Mouse (Mus musculus): ENCODE measurements around the gene Hnrnpl. TPM values are rescaled to one million over a fixed set of nuclear protein-coding genes. Genes with fewer than 3 reads are reported as not detected.

The Hnrnpl gene
- polyA plus RNA-seq, 1 experiment: 244 TPM

DNA sequence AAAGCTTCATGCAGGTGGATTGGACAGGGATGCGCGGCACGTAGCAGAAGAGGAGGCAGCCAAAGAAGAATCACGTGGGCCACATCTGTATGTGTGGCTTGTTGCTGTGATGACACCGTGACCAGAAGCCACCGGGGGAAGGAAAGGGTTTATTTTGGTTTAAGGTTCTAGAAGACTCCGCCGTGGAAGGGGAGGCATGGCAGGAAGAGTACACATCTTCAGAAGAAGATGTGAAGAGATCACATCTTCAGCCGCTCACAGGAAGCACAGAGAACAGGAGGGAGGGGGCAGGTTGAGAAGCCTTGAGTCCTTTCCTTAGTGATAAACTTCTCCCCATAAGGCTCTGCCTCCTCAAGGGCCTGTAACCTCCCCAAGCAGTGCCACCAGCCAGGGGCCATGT is 8.3 kb upstream of the Hnrnpl start:
- no peak for DNase-seq
- H3K4me1 ChIP-seq (ENCODE audit: control insufficient read depth, insufficient read depth, low read length): peaks cover 25% of the 10 kb centered on the region
- 87% methylated on average over 9 of the region's 9 CpGs for WGBS
- no peak overlapping the region for H3K4me3 ChIP-seq (replicated peaks; ENCODE audit: extremely low read depth, low read depth, low read length)
- no peak for TF ChIP-seq POLR2A (IDR thresholded peaks at IDR 0.05; ENCODE audit: borderline replicate concordance, extremely low read depth, low read depth, low read length)
- TF ChIP-seq CTCF (IDR thresholded peaks at IDR 0.05; ENCODE audit: insufficient read depth, low read length): no peak

DNA sequence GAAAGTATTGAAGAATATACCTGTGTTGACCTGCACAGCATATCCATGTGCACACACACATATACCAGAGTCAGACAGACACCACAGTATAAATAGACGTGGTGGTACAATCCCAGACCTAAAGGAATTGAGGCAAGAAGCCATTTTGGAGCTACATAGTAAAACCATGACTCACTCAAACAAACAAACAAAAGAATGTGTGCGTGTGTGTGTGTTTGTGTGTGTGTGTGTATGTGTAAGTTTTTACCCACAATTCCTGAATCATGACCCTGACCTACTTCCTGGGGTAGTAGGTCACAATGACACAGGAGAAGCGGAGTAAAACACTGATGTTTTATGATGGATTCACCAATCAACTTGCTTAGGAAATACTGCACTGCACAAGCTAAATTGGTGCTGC is 6.9 kb upstream of the Hnrnpl start:
- DNase-seq: no peak
- no peak for TF ChIP-seq CTCF (IDR thresholded peaks at IDR 0.05; ENCODE audit: insufficient read depth, low read length)
- no peak for TF ChIP-seq POLR2A (IDR thresholded peaks at IDR 0.05; ENCODE audit: borderline replicate concordance, extremely low read depth, low read depth, low read length)
- Histone ChIP-seq H3K4me3 (replicated peaks; ENCODE audit: extremely low read depth, low read depth, low read length) (no peak overlapping the region), H3K4me1 (ENCODE audit: control insufficient read depth, insufficient read depth, low read length) (peaks cover 23% of the 10 kb centered on the region)
- WGBS: 28% methylated on average over 3 of the region's 3 CpGs

DNA sequence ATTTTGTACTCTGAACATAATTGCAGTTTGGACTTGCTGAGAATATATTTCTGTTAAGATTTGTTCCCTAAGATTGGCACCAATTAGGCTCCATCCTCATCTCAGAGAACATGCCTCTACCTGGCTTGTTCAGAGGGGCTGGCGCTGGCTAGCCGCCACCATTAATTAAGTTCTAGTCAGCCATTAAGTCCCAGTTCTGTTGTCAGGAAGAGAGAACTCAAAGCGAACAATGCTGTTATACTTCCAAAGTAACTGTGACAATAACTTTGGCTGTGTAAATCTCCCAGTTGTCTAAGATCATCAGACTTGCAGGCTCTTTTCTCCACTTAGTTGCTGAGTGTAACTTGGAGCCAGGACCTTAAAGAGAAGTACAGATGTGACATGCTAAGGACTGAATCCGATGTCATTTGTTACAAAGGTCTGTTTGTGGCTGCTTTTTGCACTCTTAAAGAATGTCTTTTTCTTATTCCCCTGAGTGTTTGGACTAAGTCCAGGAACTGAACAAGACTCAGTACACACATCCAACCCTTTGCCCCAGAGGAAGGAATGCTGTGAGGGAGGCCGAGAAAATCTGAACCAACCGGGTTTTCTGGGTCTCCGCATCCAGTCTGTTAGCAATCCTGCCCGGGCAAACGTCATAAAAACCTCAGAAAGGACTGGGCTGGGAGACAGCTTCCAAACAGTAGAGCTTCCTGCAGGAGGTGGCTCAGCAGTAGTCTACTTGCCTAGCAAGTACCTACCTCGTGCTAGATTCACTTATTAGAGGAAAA is 6.3 kb upstream of the Hnrnpl start:
- DNase-seq: peak; percentile 64
- WGBS: 17% methylated on average over 10 of the region's 10 CpGs
- H3K4me1 ChIP-seq (ENCODE audit: control insufficient read depth, insufficient read depth, low read length): peaks cover 18% of the 10 kb centered on the region
- no peak for TF ChIP-seq POLR2A (IDR thresholded peaks at IDR 0.05; ENCODE audit: borderline replicate concordance, extremely low read depth, low read depth, low read length)
- TF ChIP-seq CTCF (IDR thresholded peaks at IDR 0.05; ENCODE audit: insufficient read depth, low read length): no peak
- H3K4me3 ChIP-seq (replicated peaks; ENCODE audit: extremely low read depth, low read depth, low read length): no peak overlapping the region

DNA sequence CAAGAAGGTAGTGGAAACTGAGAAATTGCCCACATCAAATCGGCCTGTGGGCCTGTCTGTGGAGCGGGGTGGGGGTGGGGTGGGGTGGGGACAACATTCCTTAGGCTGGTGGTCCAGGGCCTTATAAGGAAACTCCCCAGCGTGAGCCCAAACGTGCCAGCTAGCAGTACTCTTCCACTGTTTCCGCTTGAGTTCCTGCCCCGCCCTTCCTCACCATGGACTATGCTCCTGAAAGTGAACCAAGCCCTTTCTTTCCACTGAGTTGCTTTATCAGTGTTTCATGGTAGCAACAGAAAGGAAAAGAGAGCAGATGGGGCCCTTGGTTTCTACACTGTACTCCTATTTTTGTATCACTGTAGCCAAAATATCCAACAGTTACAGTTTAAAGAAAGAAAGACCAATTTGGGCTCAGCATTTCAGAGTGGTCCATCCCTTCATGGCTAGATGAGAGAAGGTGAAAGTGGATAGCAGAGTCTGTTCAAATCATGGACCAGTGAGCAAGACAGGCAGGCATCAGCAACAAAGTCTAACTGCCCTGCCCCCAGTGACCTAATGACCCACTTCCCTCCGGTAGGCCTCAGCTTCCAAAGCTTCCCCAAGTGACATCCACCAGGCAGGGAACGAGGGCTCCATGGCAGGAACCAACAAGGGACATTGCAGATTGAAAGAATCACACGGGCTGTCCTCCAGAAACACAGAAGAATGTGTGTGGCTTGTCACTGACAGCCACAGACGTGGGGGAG is 5.3 kb upstream of the Hnrnpl start:
- peaks cover 18% of the 10 kb centered on the region for H3K4me1 ChIP-seq (ENCODE audit: control insufficient read depth, insufficient read depth, low read length)
- DNase-seq: no peak
- no peak overlapping the region for H3K4me3 ChIP-seq (replicated peaks; ENCODE audit: extremely low read depth, low read depth, low read length)
- WGBS: 12% methylated on average over 10 of the region's 10 CpGs
- TF ChIP-seq CTCF (IDR thresholded peaks at IDR 0.05; ENCODE audit: insufficient read depth, low read length): no peak
- no peak for TF ChIP-seq POLR2A (IDR thresholded peaks at IDR 0.05; ENCODE audit: borderline replicate concordance, extremely low read depth, low read depth, low read length)

DNA sequence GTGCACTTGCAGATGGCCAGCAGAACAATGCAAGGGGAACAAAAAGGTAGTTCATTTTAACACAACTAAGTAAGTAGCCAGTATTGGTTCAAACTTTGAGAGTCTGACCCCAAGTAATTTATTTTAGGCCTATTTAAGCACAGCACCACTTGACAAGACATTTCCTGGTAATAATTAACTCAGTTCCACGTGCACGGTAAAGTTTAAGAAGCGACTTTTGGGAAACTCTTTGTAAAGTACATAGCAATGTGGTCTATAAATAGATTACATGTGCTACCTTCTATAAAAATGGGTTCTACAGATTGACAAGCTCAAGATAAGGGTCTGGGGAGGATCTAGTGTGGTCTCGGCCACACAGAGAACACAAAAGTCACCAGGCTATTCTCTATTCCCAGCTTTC is 4.6 kb upstream of the Hnrnpl start:
- DNase-seq: no peak
- Histone ChIP-seq H3K4me3 (replicated peaks; ENCODE audit: extremely low read depth, low read depth, low read length) (no peak overlapping the region), H3K4me1 (ENCODE audit: control insufficient read depth, insufficient read depth, low read length) (peaks cover 21% of the 10 kb centered on the region)
- TF ChIP-seq CTCF (IDR thresholded peaks at IDR 0.05; ENCODE audit: insufficient read depth, low read length) (no peak), POLR2A (IDR thresholded peaks at IDR 0.05; ENCODE audit: borderline replicate concordance, extremely low read depth, low read depth, low read length) (no peak)
- 45% methylated on average over 4 of the region's 4 CpGs for WGBS

DNA sequence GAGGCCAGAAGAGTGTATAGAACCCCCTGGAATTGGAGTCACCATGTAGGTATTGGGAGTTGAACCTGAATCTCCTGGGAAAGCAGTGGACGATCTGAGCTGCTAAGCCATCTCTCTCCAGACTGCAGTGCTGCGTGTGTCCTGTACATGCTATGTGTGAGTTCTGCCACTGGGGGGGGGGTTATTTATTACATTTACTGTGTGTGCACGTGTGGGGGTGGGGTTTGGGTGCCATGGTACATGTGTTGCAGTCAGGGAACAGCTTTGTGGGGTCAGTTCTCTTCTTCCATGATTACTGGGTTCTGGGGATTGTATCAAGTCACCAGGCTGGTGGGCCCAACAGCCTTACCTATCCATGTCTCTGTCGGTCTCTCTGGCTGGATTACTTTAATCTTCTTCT is 1.5 kb upstream of the Hnrnpl start:
- WGBS: 53% methylated on average over 4 of the region's 4 CpGs
- peaks cover 22% of the 10 kb centered on the region for H3K4me1 ChIP-seq (ENCODE audit: control insufficient read depth, insufficient read depth, low read length)
- no peak overlapping the region for H3K4me3 ChIP-seq (replicated peaks; ENCODE audit: extremely low read depth, low read depth, low read length)
- TF ChIP-seq CTCF (IDR thresholded peaks at IDR 0.05; ENCODE audit: insufficient read depth, low read length): no peak
- TF ChIP-seq POLR2A (IDR thresholded peaks at IDR 0.05; ENCODE audit: borderline replicate concordance, extremely low read depth, low read depth, low read length): no peak
- DNase-seq: no peak

DNA sequence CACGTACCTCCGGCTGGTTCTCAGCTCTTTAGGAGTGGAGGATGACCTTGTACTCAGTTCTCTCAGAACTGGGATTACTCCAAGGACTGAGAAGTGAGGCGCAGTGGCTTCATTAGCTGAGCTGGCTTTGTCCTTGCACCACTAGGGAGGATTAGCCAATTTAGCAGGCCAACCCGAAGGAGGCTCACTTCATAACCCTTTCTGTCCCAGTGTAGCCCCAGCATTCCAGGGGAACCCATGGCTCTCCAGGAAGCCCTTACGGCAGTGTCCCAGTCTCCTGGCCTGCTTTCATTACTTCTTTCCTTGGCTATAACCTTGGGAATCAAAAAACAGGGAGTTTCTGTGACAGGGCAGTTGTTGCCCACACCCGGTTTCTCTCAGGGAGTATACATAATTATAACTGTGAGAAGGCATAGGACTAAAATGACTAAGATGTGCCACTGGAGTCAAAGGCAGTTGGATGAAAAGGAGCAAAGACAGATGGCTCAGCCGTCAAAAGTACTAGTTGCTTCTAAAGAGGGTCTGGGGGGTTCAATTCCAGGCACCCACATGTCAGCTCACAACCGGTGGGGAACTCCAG is 610 bp upstream of the Hnrnpl start:
- peak; percentile 48 for DNase-seq
- Histone ChIP-seq H3K4me3 (replicated peaks; ENCODE audit: extremely low read depth, low read depth, low read length) (peak overlapping the region; percentile 90), H3K4me1 (ENCODE audit: control insufficient read depth, insufficient read depth, low read length) (peaks cover 23% of the 10 kb centered on the region)
- TF ChIP-seq CTCF (IDR thresholded peaks at IDR 0.05; ENCODE audit: insufficient read depth, low read length) (no peak), POLR2A (IDR thresholded peaks at IDR 0.05; ENCODE audit: borderline replicate concordance, extremely low read depth, low read depth, low read length) (0 out of 2 replicates have a peak, but pooled peaks have one; percentile 15)
- WGBS: 37% methylated on average over 7 of the region's 8 CpGs

DNA sequence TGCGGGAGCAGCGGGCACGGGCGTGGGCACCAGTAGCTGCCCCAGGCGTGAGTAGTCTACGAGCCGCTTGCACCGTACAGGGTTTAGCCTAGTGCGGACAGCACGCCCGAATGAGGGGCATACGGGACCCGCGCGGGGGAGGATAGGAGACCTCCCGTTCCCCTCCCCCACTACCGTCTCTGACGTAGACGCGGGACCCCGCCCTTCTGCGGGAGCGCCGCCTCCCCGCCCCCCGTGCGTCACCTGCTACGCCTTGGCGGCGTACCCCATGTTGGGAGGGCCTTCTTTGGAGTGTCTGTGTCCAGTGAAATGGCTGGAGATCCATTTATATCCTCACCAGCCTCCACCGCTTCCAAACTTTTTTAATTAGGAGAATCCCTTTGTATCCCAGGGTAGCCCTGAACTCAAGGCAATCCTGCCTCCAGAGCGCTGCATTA is 634 bp downstream of the Hnrnpl start:
- WGBS: under 1% methylated on average over 32 of the region's 32 CpGs
- peak; percentile 96 for DNase-seq
- TF ChIP-seq POLR2A (IDR thresholded peaks at IDR 0.05; ENCODE audit: borderline replicate concordance, extremely low read depth, low read depth, low read length) (peak; percentile 85; the same call in 1 of the 2 replicates), CTCF (IDR thresholded peaks at IDR 0.05; ENCODE audit: insufficient read depth, low read length) (no peak)
- Histone ChIP-seq H3K4me1 (ENCODE audit: control insufficient read depth, insufficient read depth, low read length) (peaks cover 24% of the 10 kb centered on the region), H3K4me3 (replicated peaks; ENCODE audit: extremely low read depth, low read depth, low read length) (peak overlapping the region; percentile 90)

DNA sequence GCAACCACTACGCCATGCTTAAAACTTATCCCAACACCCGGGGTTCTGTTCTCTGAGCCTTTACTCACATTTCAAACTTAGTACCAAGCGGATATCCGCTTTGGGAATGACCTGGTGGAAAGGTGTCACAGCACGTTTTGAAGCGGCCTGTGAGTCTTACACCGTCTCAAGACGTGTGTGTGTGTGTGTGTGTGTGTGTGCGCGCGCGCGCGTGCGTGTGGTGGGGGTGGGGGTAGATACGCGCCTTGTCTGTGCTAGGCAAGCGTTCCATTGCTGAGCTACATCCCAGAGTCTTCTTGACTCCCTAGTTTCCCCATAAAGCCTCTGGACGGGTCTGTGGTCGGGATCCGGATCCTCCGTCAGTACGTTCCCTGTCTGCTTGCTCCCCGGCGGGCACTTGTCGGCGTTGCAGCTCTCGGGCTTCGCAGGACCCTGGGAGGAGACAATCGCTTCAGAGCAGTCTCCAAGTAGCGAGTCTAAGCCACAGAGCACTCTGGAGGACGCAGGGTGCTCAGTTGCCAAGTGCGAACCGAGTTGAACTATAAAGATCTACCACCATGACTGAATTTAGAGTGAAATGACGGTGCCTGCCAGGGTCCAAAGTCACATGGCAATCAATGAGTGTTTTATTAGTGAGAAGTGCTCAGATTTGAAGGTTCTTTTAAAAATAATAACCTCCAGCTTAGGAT is 1.2 kb downstream of the Hnrnpl start:
- under 1% methylated on average over 35 of the region's 35 CpGs for WGBS
- TF ChIP-seq POLR2A (IDR thresholded peaks at IDR 0.05; ENCODE audit: borderline replicate concordance, extremely low read depth, low read depth, low read length) (peak; percentile 53; the same call in 1 of the 2 replicates), CTCF (IDR thresholded peaks at IDR 0.05; ENCODE audit: insufficient read depth, low read length) (no peak)
- peak; percentile 70 for DNase-seq
- H3K4me1 ChIP-seq (ENCODE audit: control insufficient read depth, insufficient read depth, low read length): peaks cover 22% of the 10 kb centered on the region
- H3K4me3 ChIP-seq (replicated peaks; ENCODE audit: extremely low read depth, low read depth, low read length): peak overlapping the region; percentile 90
